Mouse (Mus musculus): Measurements from ENCODE around the gene Urb2.
"Not testable (repeated sequence)": the region's sequence is repeated elsewhere in the genome, so short reads cannot be mapped to it uniquely, and the experiment has no call there.

Gene Urb2

GRCm38 (mm10) chr8:124014751-124015150 is 6.6 kb upstream of the Urb2 start:
- in situ Hi-C loops (cut with MboI), result no loop called here

DNA sequence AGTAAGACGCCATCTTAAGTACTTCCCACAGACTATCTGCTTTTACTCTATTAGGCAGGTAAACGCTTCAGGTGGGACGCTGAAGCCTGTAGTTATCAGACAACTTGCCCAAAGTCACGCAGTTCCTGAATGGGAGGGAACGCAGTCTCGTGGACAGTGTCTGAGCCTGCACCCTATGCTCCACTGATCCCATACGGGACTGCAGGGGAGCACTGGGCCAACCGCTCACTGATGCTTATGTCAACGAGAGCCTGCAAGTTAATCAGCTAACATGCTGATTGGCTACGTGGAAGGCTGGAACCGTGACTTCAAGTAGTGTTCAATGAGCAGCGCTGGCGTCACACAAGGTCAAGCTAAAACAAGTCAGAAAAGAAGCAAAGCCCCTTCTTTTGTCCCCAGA is 1.5 kb upstream of the Urb2 start:
- in situ Hi-C loops (cut with MboI), result no loop called here

DNA sequence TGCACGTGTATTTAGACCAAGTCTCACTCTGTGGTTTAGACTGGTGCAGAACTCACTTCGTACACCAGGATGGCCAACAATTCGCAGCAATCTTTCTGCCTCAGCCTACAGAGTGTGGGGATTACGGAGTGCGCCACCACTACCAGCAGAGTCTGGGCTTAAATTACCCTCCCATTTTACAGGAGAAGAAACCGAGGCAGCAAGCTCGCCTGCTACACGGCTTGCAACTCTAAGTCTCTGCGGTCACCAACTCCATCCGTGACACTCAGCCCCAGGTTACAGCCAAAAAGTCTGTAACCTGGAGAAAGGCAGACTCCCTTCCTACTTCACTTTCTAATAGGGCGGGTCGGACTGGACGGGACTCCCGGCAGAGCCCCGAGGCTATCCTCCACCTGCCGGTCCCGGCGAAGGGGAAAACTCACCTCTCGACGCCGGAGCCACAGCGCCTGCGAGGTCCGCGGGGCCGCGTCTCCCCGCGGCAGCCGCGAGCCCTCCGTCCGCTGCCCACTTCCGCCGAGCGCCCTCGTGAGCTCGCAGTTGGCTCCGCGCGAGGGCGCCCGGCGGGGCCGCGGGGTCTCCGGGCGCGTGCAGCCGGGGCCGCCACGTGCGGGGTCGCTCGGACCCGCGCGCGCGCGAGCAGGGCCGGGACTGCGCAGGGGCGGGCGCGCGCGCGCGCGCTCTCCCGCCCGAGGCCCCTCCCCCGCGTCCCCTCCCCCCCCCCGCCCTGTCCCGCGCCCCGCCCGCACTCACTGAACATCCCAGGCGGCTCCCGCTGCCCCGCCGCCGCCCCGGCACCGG is 670 bp upstream of the Urb2 start:
- in situ Hi-C loops (cut with MboI), result no loop called here

DNA sequence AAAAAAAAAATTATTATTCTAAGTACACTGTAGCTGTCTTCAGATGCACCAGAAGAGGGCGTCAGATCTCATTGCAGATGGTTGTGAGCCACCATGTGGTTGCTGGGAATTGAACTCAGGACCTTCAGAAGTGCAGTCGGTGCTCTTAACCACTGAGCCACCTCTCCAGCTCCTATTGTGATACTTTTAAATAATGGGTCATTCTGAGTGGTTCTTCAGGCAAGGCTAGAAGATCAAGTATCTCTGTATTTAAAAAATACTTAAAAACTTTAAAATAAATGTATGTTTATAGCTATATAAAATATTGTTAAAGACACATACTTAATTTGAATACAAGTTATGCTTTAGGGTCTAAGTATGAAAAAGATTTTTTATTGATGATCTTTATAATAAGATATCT is 5.0 kb downstream of the Urb2 start:
- in situ Hi-C loops (cut with MboI), result not testable (repeated sequence)

DNA sequence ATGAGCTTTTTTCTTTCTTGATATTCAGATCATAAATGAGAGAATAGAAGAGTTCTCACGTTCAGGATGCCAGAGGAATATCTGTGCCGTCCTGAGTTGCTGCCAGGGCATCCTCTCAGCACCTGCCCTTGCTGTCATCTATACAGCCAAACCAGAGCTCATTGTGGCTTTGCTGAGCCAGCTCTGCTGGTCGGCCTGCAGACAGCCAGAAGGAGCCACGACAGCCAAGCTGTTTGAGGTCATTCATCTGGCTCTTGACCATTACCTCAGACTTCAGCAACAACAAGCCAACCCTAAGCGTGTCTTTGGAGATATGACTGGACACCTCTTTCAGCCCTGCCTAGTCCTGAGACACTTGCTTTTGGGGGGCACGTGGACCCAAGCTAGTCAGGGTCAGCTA is 6.5 kb downstream of the Urb2 start:
- in situ Hi-C loops (cut with MboI), result no loop called here

DNA sequence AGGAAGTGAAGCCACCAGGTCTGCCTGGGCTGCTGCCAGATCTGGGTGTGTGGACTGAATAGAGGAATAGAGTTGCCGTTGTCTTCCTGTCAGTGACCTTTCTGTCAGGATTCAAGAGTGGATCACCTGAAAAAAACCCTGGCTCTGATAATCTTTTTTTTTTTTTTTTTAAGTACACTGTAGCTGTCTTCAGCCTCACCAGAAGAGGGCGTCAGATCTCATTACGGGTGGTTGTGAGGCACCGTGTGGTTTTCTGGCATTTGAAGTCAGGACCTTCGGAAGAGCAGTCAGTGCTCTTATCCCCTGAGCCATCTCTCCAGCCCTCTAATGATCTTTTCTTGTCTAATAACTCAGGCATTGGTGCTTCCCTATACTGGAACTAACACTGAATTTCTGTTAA is 12.1 kb downstream of the Urb2 start:
- in situ Hi-C loops (cut with MboI), result no loop called here

GRCm38 (mm10) chr8:124038121-124038520 is 16.8 kb downstream of the Urb2 start:
- in situ Hi-C loops (cut with MboI), result no loop called here

DNA sequence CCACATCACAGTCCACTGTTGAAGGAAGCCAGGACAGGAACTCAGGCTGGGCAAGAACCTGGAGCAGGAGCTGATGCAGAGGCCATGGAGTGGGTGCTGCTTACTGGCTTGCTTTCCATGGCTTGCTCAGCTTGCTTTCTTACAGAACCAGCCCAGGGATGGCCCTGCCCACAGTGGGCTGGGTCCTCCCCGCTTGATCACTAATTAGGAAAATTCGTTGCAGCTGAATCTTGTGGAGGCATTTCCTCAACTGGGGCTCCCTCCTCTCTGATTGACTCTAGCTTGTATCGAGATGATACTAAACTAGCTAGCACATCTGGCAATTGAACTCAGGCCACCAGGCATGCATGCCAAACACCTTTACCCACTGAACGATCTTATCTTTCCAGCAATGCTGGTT is 18.0 kb downstream of the Urb2 start:
- in situ Hi-C loops (cut with MboI), result no loop called here

DNA sequence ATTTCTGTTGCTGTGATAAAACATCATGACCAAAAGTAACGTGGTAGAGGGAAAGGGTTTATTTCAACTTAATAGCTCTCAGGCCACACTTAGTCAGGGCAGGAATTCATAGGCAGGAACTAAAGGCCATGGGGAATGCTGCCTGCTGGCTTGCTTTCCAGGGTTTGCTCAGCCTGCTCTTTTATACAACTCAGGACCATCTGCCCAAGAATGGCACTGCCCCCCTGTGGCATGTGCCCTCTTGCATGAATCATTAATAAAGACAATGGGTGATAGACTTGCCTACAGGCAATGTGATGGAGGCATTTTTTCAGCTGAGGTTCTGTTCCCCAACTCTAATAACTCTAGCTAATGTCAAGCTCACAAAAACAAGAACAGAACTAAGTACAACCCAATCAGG is 20.9 kb downstream of the Urb2 start:
- in situ Hi-C loops (cut with MboI), result no loop called here

DNA sequence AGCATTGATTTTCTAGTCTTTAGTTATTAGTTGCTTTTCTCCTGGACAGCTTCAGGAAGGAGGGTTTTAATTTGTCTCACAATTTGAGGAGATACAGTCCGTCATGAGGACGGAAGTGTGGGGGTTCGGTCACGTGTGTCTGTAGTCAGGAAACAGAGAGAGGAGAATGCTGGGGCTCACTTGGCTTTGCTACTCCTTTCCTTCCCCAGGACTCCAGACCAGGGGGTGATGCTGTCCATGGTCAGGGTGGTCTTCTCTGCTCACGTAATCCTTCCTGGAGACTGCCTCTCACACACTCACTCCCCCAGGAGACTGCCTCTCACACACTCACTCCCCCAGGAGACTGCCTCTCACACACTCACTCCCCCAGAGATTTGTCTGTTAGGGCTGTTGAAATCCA is 23.1 kb downstream of the Urb2 start:
- in situ Hi-C loops (cut with MboI), result no loop called here

DNA sequence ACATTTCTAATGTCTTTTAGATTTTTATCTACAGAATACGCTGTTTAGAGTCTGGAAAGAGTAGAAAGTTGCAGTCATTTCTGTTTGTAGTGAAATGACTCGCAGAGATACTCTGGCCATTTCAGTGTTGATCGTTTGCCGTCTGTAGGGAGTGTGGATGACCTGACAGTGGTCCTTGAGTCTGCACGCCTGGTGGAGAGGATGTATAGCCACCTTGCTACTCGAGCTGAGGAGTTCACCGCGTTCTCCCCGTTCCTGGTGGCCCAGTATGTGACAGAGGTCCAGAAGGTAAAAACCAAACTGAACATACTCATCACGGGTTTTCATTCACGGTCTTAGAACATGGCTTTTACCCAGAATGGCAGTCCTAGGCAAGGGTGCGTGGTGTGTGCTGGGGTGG is 23.6 kb downstream of the Urb2 start:
- in situ Hi-C loops (cut with MboI), result no loop called here

GRCm38 (mm10) chr8:124045856-124046255 is 24.5 kb downstream of the Urb2 start:
- in situ Hi-C loops (cut with MboI), result no loop called here

DNA sequence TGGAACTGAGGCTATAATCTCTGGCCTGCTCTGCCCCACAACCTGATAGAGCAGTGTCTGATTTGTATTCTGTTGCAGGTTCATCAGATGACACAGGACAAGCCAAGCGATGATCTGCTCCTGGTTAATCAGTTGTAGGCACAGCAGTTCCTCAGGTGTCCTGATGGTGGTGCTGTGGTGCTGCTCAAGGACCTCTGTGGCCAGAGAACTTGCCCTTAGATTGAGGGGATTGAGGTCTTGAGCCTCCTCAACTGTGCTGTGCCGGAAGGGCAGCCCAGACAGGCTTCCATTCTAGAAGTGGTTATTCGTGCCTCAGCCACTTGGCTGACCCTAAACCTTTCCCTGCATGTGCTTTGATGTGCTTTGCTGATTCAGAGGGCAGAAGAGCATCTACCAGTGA is 30.8 kb downstream of the Urb2 start:
- in situ Hi-C loops (cut with MboI), result loop anchor here (10.0 kb wide), 1 partner anchor 293 kb away; no protein-coding TSS in a partner anchor

- in situ Hi-C loops (cut with MboI), result loop anchor here (10.0 kb wide), 1 partner anchor 292 kb away; no protein-coding TSS in a partner anchor
These were observed 31.3 kb downstream of the Urb2 start for GRCm38 (mm10) chr8:124052568-124052967.

DNA sequence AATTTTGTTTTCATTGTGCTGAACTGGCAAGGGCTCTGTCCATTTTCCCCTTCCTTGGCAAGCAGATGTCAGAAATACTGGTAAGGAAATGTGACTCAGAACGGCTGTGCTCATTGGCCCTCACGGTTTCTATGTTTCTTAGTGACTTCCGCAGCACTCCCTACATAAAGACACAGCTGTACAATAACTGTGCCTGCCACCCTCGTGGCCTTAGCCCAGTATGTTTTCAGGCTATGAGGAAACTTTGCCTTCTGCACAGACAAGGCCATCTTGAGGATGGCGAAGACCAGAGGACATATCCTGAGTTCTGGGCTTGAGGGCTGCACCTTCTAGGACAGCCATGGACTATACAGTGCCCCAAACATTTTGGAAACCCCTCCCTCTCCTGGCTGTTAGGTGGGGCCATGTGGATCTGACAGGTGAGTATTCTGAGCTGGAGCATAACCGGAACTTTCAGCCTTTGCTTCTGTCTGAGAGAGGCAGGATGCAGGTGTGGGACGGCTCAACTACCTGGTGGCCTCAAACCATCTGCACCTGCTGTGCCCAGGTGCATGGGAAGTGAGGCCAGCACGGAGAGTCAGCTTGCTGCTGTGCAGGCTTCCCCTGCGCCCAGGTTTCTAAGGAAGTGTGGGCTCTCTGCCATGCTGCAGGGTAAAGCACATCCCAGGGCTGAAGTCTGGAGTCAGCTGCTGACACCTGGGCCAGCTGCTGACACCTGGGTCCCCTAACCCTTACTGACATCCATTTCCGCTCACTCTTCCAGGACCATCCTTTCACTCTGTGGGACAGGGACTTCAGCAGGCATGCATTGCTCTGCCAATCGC is 35.7 kb downstream of the Urb2 start:
- in situ Hi-C loops (cut with MboI), result loop anchor here (10.0 kb wide), 1 partner anchor 288 kb away; no protein-coding TSS in a partner anchor

DNA sequence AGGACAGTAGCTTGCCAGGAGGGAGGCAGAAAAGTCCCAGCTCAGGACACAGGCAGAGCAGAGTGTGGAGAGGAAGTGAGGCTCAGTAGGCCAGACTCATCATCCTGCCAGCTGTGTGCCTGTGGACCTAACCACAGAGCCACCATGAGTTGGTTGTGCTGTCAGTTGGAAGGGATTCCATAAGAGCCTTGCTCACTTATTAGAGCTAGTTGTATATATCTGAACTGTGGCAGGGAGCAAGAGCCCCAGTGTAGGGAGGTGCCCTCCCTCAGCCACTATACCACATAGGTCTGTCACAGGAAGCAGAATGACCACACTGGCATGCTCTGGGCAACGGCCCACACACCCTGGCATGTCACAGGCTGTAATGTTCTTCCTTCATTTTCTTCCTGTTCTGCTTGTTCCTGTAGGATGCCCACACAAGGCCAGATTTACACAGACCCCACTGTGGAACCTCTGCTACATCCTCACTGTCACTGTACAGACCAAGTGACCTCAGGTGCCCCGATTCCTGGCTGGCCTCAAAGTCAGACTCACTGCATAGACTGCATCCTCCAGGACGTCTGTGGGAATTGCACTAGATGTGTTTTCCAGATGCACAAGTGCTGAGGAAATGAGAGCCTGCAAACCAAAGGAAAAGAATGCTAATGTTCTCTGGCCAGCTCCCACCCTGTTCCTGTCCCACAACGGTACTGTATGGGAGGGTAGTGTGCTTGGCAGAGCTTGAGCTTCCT is 45.2 kb downstream of the Urb2 start:
- in situ Hi-C loops (cut with MboI), result no loop called here

- in situ Hi-C loops (cut with MboI), result no loop called here
These were observed 45.9 kb downstream of the Urb2 start for GRCm38 (mm10) chr8:124067059-124067750.

GRCm38 (mm10) chr8:124070363-124071324 is 49.3 kb downstream of the Urb2 start:
- in situ Hi-C loops (cut with MboI), result no loop called here

DNA sequence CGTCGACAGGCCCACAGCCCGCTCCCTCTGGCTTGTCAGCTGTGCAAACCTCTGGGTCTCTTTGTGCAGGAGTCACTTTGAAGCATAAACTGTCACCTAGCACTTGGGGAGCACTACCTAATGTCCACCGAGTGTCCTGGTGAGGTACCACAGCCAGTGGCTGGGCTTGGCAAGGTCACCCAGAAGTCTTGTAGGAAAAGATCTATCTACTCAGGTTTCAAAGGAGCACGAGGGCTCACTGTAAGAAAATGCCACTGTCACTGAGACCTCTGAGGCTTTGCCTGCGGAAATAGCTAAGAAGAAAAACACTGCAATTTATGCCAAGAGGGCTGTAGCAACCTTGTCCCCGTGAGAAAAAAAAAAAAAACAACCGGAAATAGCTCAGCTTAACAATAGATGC is 54.7 kb downstream of the Urb2 start:
- in situ Hi-C loops (cut with MboI), result no loop called here

DNA sequence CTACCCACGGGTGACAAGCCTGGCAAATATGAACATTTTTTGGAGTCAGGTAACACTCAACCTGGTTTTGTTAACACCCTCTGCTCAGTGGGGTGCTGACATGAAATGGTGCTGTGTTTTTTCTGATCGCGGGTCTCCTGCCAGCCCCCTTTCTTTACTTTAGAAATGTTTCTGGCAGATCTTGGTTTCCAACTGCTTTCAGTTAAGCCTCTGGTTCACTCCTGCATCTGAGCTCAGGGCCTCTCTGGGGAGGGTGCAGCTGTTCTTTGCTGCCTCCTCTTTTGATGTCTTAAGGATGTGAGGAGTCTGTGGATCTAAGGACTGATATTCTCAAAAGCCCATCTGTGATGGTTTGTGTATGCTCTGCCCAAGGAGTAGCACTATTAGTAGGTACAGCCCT is 55.1 kb downstream of the Urb2 start:
- in situ Hi-C loops (cut with MboI), result no loop called here

DNA sequence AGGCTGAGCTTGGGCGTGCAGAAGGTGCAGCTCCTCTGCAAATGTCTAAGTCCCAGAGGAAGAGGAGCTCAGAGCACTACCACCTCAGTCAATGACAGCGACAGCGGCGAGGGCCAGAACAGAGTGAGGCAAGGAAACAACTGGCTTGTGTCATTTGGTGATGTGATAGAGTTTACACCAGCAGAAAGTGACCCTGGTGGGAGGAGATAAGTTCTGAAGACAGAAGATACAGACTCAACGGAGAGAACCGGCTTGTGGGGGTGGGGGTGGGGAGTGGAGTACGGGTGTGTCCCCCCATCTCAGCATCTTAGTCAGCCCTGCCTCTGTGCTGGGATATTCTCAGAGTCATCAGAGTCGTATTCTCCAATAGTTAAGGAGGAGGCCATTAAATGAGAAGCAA is 56.1 kb downstream of the Urb2 start:
- in situ Hi-C loops (cut with MboI), result no loop called here
